In genomic region chr2:178221003-178221402, GRCm38 (mm10) we compare ENCODE assay signal across 12 mouse cellular contexts.
DNase-seq lines count a peak whose midpoint lies in the region; ATAC-seq and TF ChIP-seq lines count a peak whose summit lies in the region.
"Had no signal": no experiment of that assay in that cellular context is flagged by ENCODE, and none has a peak within 500 bp of the region (broad histone marks: within the 10 kb centered on the region; RNA-seq: fewer than 3 reads in every experiment).

No protein-coding gene starts in this region.

- TF ChIP-seq CTCF in stomach, postnatal 0 days (IDR thresholded peaks at IDR 0.05; ENCODE audit: low read depth), result no peak

- no peak for TF ChIP-seq EP300 in stomach, postnatal 0 days (optimal IDR thresholded peaks at IDR 0.05)

- 91% methylated on average over 3 of the region's 3 CpGs for WGBS in heart, embryonic 12.5 days
- WGBS in neural tube, embryonic 11.5 days, result 91% methylated on average over 3 of the region's 3 CpGs
- 91% methylated on average over 3 of the region's 3 CpGs for WGBS in stomach, postnatal 0 days

- H3K27me3 ChIP-seq in heart, embryonic 12.5 days (replicated peaks), result no peaks in the 10 kb centered on the region
- no peaks in the 10 kb centered on the region for H3K27me3 ChIP-seq in neural tube, embryonic 11.5 days (ENCODE audit: control insufficient read depth, insufficient read depth, low read length)
- H3K27me3 ChIP-seq in stomach, postnatal 0 days (ENCODE audit: control insufficient read depth, insufficient read depth, low read length), result no peaks in the 10 kb centered on the region

- H3K9ac ChIP-seq in heart, embryonic 12.5 days, result no peak overlapping the region
- H3K9ac ChIP-seq in neural tube, embryonic 11.5 days (ENCODE audit: low read length), result no peak overlapping the region
- H3K9ac ChIP-seq in stomach, postnatal 0 days (ENCODE audit: low read length), result no peak overlapping the region

- DNase-seq in heart, postnatal 14 days, result no peak
- no peak for DNase-seq in neural tube, embryonic 11.5 days (ENCODE audit: low spot score)
- DNase-seq in neural tube, embryonic 10.5 days (ENCODE audit: extremely low spot score, low spot score), result no peak
- DNase-seq in stomach, postnatal 0 days (ENCODE audit: low spot score), result no peak
- no peak for DNase-seq in right cerebral cortex, postnatal 14 days
- DNase-seq: adrenal gland, adult 8-10 months; embryo, embryonic 11 days; gastrocnemius, adult 2 months; kidney, postnatal 10 days had no signal

- peak; percentile 72 for ATAC-seq in heart, embryonic 12.5 days (ENCODE audit: insufficient number of reproducible peaks, low FRiP score)
- peak; percentile 50; the same call in 1 of the 2 replicates for ATAC-seq in neural tube, embryonic 11.5 days (ENCODE audit: insufficient read depth, low FRiP score, low TSS enrichment)
- ATAC-seq in megakaryocyte, adult 5-6 weeks (ENCODE audit: poor library complexity, severe bottlenecking), result peak; percentile 18; the same call in 1 of the 2 replicates
- peak; percentile 61; the same call in 1 of the 2 replicates for ATAC-seq in stomach, postnatal 0 days (ENCODE audit: low FRiP score, low TSS enrichment)
- no peak; the same call in 1 of the 2 replicates for ATAC-seq in megakaryocyte progenitor cell, adult 5-6 weeks (replicated peaks; ENCODE audit: poor library complexity)

- H3K9me3 ChIP-seq in heart, embryonic 12.5 days (replicated peaks), result no peaks in the 10 kb centered on the region
- no peaks in the 10 kb centered on the region for H3K9me3 ChIP-seq in neural tube, embryonic 11.5 days (ENCODE audit: control insufficient read depth, low read length)
- H3K9me3 ChIP-seq in stomach, postnatal 0 days (ENCODE audit: control insufficient read depth, low read length), result no peaks in the 10 kb centered on the region

- H3K36me3 ChIP-seq in heart, embryonic 12.5 days, result no peaks in the 10 kb centered on the region
- H3K36me3 ChIP-seq in neural tube, embryonic 11.5 days (ENCODE audit: control insufficient read depth, insufficient read depth, low read length), result no peaks in the 10 kb centered on the region
- no peaks in the 10 kb centered on the region for H3K36me3 ChIP-seq in stomach, postnatal 0 days (ENCODE audit: control insufficient read depth, insufficient read depth, low read length)

- no peak overlapping the region for H3K4me3 ChIP-seq in heart, embryonic 12.5 days
- no peak overlapping the region for H3K4me3 ChIP-seq in neural tube, embryonic 11.5 days (ENCODE audit: low read depth, low read length)
- no peak overlapping the region for H3K4me3 ChIP-seq in stomach, postnatal 0 days (ENCODE audit: low read depth, low read length)
- H3K4me3 ChIP-seq: gastrocnemius, adult 2 months had no signal

- intact Hi-C loops in heart, postnatal 14 days (cut with DNase I), result no loop called here

- H3K27ac ChIP-seq in heart, embryonic 12.5 days (ENCODE audit: poor library complexity, severe bottlenecking), result no peak overlapping the region
- H3K27ac ChIP-seq in neural tube, embryonic 11.5 days (ENCODE audit: low read depth, low read length), result no peak overlapping the region
- H3K27ac ChIP-seq in stomach, postnatal 0 days (replicated peaks), result no peak overlapping the region
- H3K27ac ChIP-seq: gastrocnemius, adult 2 months had no signal

- peaks cover 15% of the 10 kb centered on the region; the same call in 1 of the 2 replicates for H3K4me1 ChIP-seq in heart, embryonic 12.5 days (replicated peaks)
- H3K4me1 ChIP-seq in neural tube, embryonic 11.5 days (ENCODE audit: control insufficient read depth, insufficient read depth, low read length), result no peaks in the 10 kb centered on the region
- no peaks in the 10 kb centered on the region for H3K4me1 ChIP-seq in stomach, postnatal 0 days (replicated peaks; ENCODE audit: control insufficient read depth, insufficient read depth)

- H3K4me2 ChIP-seq in heart, embryonic 12.5 days, result no peak overlapping the region
- no peak overlapping the region for H3K4me2 ChIP-seq in neural tube, embryonic 11.5 days (ENCODE audit: low read depth)
- H3K4me2 ChIP-seq in stomach, postnatal 0 days (replicated peaks; ENCODE audit: low read depth), result no peak overlapping the region
